Mouse (Mus musculus) kidney, adult 2 months (tissue): ENCODE data around the gene Tbc1d20. TPM values are rescaled to one million over a fixed set of nuclear protein-coding genes. Genes with fewer than 3 reads are reported as not detected.
"Not testable (repeated sequence)": the region's sequence is repeated elsewhere in the genome, so short reads cannot be mapped to it uniquely, and the experiment has no call there.

ENCODE experiments used
- DNase-seq: peaks from one replicate; pipeline ENCODE4 v3.0.0; 2021
- H3K27ac ChIP-seq: fragments of 200-500 bp; 2 replicates; pipeline ENCODE4 v1.5.1; 2012; ENCODE audit warnings: low read depth, low read length, control low read depth, inconsistent platforms; ENCODE audit not compliant: insufficient read depth
- H3K27me3 ChIP-seq: fragments of 200-500 bp; replicated peaks from 2 replicates; pipeline ENCODE4 v1.6.1; 2012; ENCODE audit warnings: mild to moderate bottlenecking, moderate library complexity, low read length, inconsistent platforms; ENCODE audit not compliant: control insufficient read depth, insufficient read depth
- H3K36me3 ChIP-seq: fragments of 200-500 bp; 2 replicates; pipeline ENCODE4 v1.6.1; 2012; ENCODE audit warnings: mild to moderate bottlenecking, moderate library complexity, low read length, inconsistent platforms; ENCODE audit not compliant: control insufficient read depth, insufficient read depth
- H3K4me1 ChIP-seq: fragments of 200-500 bp; 2 replicates; pipeline ENCODE4 v1.6.1; 2011; ENCODE audit warnings: low read length; ENCODE audit not compliant: control insufficient read depth, insufficient read depth
- H3K4me3 ChIP-seq: fragments of 200-500 bp; 2 replicates; pipeline ENCODE4 v1.5.1; 2011; ENCODE audit warnings: mild to moderate bottlenecking, low read depth, low read length, control low read depth; ENCODE audit not compliant: insufficient read depth
- CTCF ChIP-seq: fragments of 200-500 bp; conservative IDR thresholded peaks from 2 replicates; pipeline ENCODE4 v1.5.1; 2011; ENCODE audit warnings: low read depth, mild to moderate bottlenecking, control low read depth, low read length, moderate library complexity, mixed read lengths; ENCODE audit not compliant: insufficient read depth, insufficient read length
- POLR2A ChIP-seq: fragments of 200-500 bp; IDR thresholded peaks from one replicate; pipeline ENCODE4 v1.6.1; 2011; ENCODE audit warnings: low read depth, low read length, control low read depth
- WGBS: fragments of 180-500 bp; shearing (Covaris S2); methylation state at CpG from one replicate; pipeline ENCODE4 v1.1.7; 2018; 5-methylcytosine and 5-hydroxymethylcytosine counted together
- polyA plus RNA-seq: library from polyadenylated mRNA; depleted of rRNA; stranded (reverse); fragments of >200 nt; gene quantifications from 2 replicates; pipeline ENCODE4 v1.2.3, GENCODE M21; 2012

Tbc1d20 gene
- polyA plus RNA-seq, 1 experiment = 59.5 TPM

- H3K27me3 ChIP-seq = no peaks in the 10 kb centered on the region
- H3K36me3 ChIP-seq = peaks cover 6% of the 10 kb centered on the region
- no peak for DNase-seq
- no peak overlapping the region for H3K27ac ChIP-seq
- 0 out of 2 replicates have a peak, but pooled peaks cover under 1% of the 10 kb centered on the region for H3K4me1 ChIP-seq
- H3K4me3 ChIP-seq = no peak overlapping the region
- 68% methylated on average over 8 of the region's 8 CpGs for WGBS
- TF ChIP-seq CTCF = no peak
These were observed 5.6 kb upstream of the Tbc1d20 start for GRCm38 (mm10) chr2:152288046-152288445.

- WGBS = 70% methylated on average over 2 of the region's 2 CpGs
- H3K36me3 ChIP-seq, DNase-seq, H3K4me3 ChIP-seq, H3K27ac ChIP-seq, H3K27me3 ChIP-seq, H3K4me1 ChIP-seq: not testable (repeated sequence)
These were observed 4.0 kb upstream of the Tbc1d20 start for GRCm38 (mm10) chr2:152289623-152290022.

- Histone ChIP-seq H3K27me3 (no peaks in the 10 kb centered on the region), H3K36me3 (no peaks in the 10 kb centered on the region), H3K4me1 (peaks cover 11% of the 10 kb centered on the region; the same call in 1 of the 2 replicates), H3K4me3 (no peak overlapping the region), H3K27ac (no peak overlapping the region)
- no peak for DNase-seq
- no peak for TF ChIP-seq CTCF
- TF ChIP-seq POLR2A = no peak
- WGBS = 80% methylated on average over 2 of the region's 2 CpGs
These were observed 1.2 kb upstream of the Tbc1d20 start for GRCm38 (mm10) chr2:152292475-152292874.

- WGBS = under 1% methylated on average over 15 of the region's 15 CpGs
- H3K27me3 ChIP-seq = no peaks in the 10 kb centered on the region
- H3K4me3 ChIP-seq = peak overlapping the region; percentile 88
- peaks cover 11% of the 10 kb centered on the region; the same call in 1 of the 2 replicates for H3K4me1 ChIP-seq
- no peak for DNase-seq
- H3K36me3 ChIP-seq = no peaks in the 10 kb centered on the region
- peak overlapping the region; percentile 29; the same call in 1 of the 2 replicates for H3K27ac ChIP-seq
- TF ChIP-seq CTCF (no peak), POLR2A (no peak)
These were observed 375 bp upstream of the Tbc1d20 start for GRCm38 (mm10) chr2:152293179-152293726.

- peaks cover 11% of the 10 kb centered on the region; the same call in 1 of the 2 replicates for H3K4me1 ChIP-seq
- no peak for DNase-seq
- no peaks in the 10 kb centered on the region for H3K27me3 ChIP-seq
- no peaks in the 10 kb centered on the region for H3K36me3 ChIP-seq
- 23% methylated on average over 5 of the region's 5 CpGs for WGBS
- H3K27ac ChIP-seq = no peak overlapping the region
- H3K4me3 ChIP-seq = peak overlapping the region; percentile 88
- TF ChIP-seq POLR2A (no peak), CTCF (no peak)
These were observed 913 bp downstream of the Tbc1d20 start for GRCm38 (mm10) chr2:152294541-152294940.

- TF ChIP-seq CTCF = no peak
- TF ChIP-seq POLR2A = no peak
- Histone ChIP-seq H3K4me3 (no peak overlapping the region), H3K27ac (no peak overlapping the region), H3K36me3 (0 out of 2 replicates have a peak, but pooled peaks cover 1% of the 10 kb centered on the region), H3K27me3 (no peaks in the 10 kb centered on the region), H3K4me1 (no peaks in the 10 kb centered on the region)
- 78% methylated on average over 2 of the region's 2 CpGs for WGBS
- no peak for DNase-seq
These were observed 9.2 kb downstream of the Tbc1d20 start for GRCm38 (mm10) chr2:152302862-152303261.

GRCm38 (mm10) chr2:152303781-152304180 lies 10.2 kb downstream of the Tbc1d20 start:
- no peak overlapping the region for H3K27ac ChIP-seq
- H3K36me3 ChIP-seq = peaks cover 8% of the 10 kb centered on the region
- TF ChIP-seq CTCF = no peak
- no peak for TF ChIP-seq POLR2A
- H3K27me3 ChIP-seq = no peaks in the 10 kb centered on the region
- no peak for DNase-seq
- no peak overlapping the region for H3K4me3 ChIP-seq
- no peaks in the 10 kb centered on the region for H3K4me1 ChIP-seq
- WGBS = 70% methylated on average over 5 of the region's 5 CpGs
